Mouse (Mus musculus): ENCODE results near the gene Sdhc. TPM values are rescaled to one million over a fixed set of nuclear protein-coding genes. Genes with fewer than 3 reads are reported as not detected.
"Not testable (repeated sequence)": the region's sequence is repeated elsewhere in the genome, so short reads cannot be mapped to it uniquely, and the experiment has no call there.

Sdhc gene
- total RNA-seq, 2 experiments from 2014 or later = 204 to 220 TPM

DNA sequence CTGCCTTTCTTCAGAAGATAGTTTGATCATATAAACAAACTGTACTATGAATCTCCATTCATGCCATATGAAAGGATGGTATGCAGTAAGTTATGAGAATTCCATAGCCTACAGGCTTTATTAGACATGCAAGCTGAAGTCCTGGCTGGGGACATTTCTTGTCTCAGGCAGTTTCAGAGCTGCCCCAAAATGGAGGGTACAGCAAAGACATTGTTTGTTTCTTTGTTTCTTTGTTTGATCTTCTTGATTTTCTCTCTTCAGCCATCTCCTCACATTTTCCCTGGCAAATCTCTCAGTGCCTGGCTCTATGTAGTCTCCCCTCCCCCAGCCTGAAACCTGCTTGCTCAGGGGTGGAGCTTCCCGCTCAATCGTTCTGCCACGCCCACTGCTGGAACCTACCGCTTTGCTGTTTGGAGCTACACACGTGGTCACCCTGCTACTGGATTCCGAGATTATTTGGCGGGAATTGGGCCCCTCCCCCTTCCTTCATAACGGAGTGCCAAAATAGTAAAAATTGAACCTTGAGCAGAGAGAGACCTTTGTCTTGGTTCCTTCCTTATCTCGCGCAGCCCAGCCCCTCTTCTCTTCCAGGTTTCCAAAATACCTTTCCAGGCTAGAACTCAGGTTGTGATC lies 62.0 kb downstream of the Sdhc start:
- DNase-seq (ENCODE audit: extremely low spot score in 1 of 2, low spot score in 1 of 2) = not testable (repeated sequence)

GRCm38 (mm10) chr1:171085718-171086117 lies 64.7 kb downstream of the Sdhc start:
- DNase-seq (ENCODE audit: extremely low spot score in 1 of 2, low spot score in 1 of 2) = no peak

- not testable (repeated sequence) for DNase-seq (ENCODE audit: extremely low spot score in 1 of 2, low spot score in 1 of 2)
These were observed 68.7 kb downstream of the Sdhc start for GRCm38 (mm10) chr1:171081512-171082231.

- DNase-seq (ENCODE audit: extremely low spot score in 1 of 2, low spot score in 1 of 2) = not testable (repeated sequence)
These were observed 70.6 kb downstream of the Sdhc start for GRCm38 (mm10) chr1:171079825-171080224.

GRCm38 (mm10) chr1:171079345-171079744 lies 71.1 kb downstream of the Sdhc start:
- DNase-seq (ENCODE audit: extremely low spot score in 1 of 2, low spot score in 1 of 2) = not testable (repeated sequence)

- not testable (repeated sequence) for DNase-seq (ENCODE audit: extremely low spot score in 1 of 2, low spot score in 1 of 2)
These were observed 72.0 kb downstream of the Sdhc start for GRCm38 (mm10) chr1:171078419-171078818.

DNA sequence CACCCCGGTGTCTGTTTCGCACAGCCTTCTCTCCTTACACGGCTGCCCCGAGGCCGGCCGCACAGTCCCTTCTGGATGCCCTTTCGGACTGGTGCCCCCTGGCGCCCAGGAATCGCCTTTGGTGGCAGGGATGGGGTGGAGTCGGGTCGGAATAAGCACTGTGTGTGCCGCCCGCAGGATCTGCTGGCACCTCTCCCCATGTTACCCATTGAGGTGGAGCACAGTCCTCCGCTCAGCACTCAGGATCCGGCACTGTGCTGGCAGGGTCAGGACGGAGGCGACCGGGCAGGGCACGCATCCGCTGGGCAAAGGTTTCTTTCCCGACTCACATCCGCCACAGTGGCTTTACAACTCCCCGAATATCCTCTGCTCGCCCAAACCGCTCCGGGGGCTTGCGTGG lies 72.4 kb downstream of the Sdhc start:
- DNase-seq (ENCODE audit: extremely low spot score in 1 of 2, low spot score in 1 of 2) = peak in 1 of 2 experiments; percentile 38

- DNase-seq (ENCODE audit: extremely low spot score in 1 of 2, low spot score in 1 of 2) = not testable (repeated sequence)
These were observed 73.2 kb downstream of the Sdhc start for GRCm38 (mm10) chr1:171077192-171077591.

Small RNA genes within 50 kb of the gene (microRNA-seq; reads per million reads assigned to microRNA genes)
- 0 reads per million in 2 experiments for gene Gm27844

Other genes with a start within 250 kb of the Sdhc start
- under 1 TPM in 1 of 2 experiments, not detected in 1; 0.54 TPM for gene Fcrlb, start 237.7 kb downstream of the Sdhc start, total RNA-seq (2021)
- not detected for gene Fcrla, start 223.0 kb downstream of the Sdhc start, total RNA-seq (2021)
- 1 to 10 TPM; 3.4 to 3.6 TPM for gene Fcgr2b, start 174.1 kb downstream of the Sdhc start, total RNA-seq (2021)
- gene Fcgr4, start 131.7 kb downstream of the Sdhc start, total RNA-seq (2021) = under 1 TPM in 1 of 2 experiments, not detected in 1; 0.22 TPM
- 10 to 100 TPM; 12.1 to 14.0 TPM for gene Fcgr3, start 85.7 kb downstream of the Sdhc start, total RNA-seq (2021)
- gene Cfap126, start 36.7 kb downstream of the Sdhc start, total RNA-seq (2021) = 1 to 10 TPM in 1 of 2 experiments, under 1 TPM in 1; 0.52 to 1.5 TPM
- not detected for gene Mpz, start 108 bp upstream of the Sdhc start, total RNA-seq (2021)
- gene Pcp4l1, start 45.7 kb upstream of the Sdhc start, total RNA-seq (2021) = 10 to 100 TPM; 42.1 to 43.6 TPM
- gene Nr1i3, start 63.4 kb upstream of the Sdhc start, total RNA-seq (2021) = under 1 TPM; 0.12 to 0.15 TPM
- gene Tomm40l, start 71.9 kb upstream of the Sdhc start, total RNA-seq (2021) = 10 to 100 TPM; 81.4 to 85.9 TPM
- gene Apoa2, start 74.5 kb upstream of the Sdhc start, total RNA-seq (2021) = 1 to 10 TPM; 1.9 to 2.3 TPM
- 10 to 100 TPM; 13.1 to 15.8 TPM for gene Fcer1g, start 83.8 kb upstream of the Sdhc start, total RNA-seq (2021)
- gene Adamts4, start 99.8 kb upstream of the Sdhc start, total RNA-seq (2021) = 10 to 100 TPM; 23.5 to 26.1 TPM
- 100 to 1,000 TPM; 280 to 296 TPM for gene Ndufs2, start 100.8 kb upstream of the Sdhc start, total RNA-seq (2021)
- gene B4galt3, start 119.7 kb upstream of the Sdhc start, total RNA-seq (2021) = 10 to 100 TPM; 63.9 to 66.7 TPM
- 10 to 100 TPM; 21.9 to 33.4 TPM for gene Ppox, start 130.6 kb upstream of the Sdhc start, total RNA-seq (2021)
- 10 to 100 TPM; 58.1 to 64.8 TPM for gene Usp21, start 137.4 kb upstream of the Sdhc start, total RNA-seq (2021)
- gene Ufc1, start 144.4 kb upstream of the Sdhc start, total RNA-seq (2021) = 100 to 1,000 TPM; 105 to 116 TPM
- gene Dedd, start 178.5 kb upstream of the Sdhc start, total RNA-seq (2021) = 10 to 100 TPM; 34.6 to 35.4 TPM
- gene Nit1, start 195.0 kb upstream of the Sdhc start, total RNA-seq (2021) = 10 to 100 TPM; 45.7 to 47.3 TPM
- 100 to 1,000 TPM; 163 to 173 TPM for gene Pfdn2, start 195.1 kb upstream of the Sdhc start, total RNA-seq (2021)
- gene Klhdc9, start 210.2 kb upstream of the Sdhc start, total RNA-seq (2021) = 1 to 10 TPM; 6.4 to 9.2 TPM
- 1 to 10 TPM; 3.6 to 3.7 TPM for gene Nectin4, start 219.5 kb upstream of the Sdhc start, total RNA-seq (2021)
- gene Arhgap30, start 238.4 kb upstream of the Sdhc start, total RNA-seq (2021) = 1 to 10 TPM; 1.8 to 2.0 TPM